Mouse (Mus musculus): ENCODE data around the gene Vmn1r163.
"Not testable (repeated sequence)": the region's sequence is repeated elsewhere in the genome, so short reads cannot be mapped to it uniquely, and the experiment has no call there.

The Vmn1r163 gene

GRCm38 (mm10) chr7:23055240-23055639, at the start of gene Vmn1r163:
Gene Vmn1r163, plus strand, starts transcription at chr7:23055540.
- DNase-seq (ENCODE audit: low spot score): not testable (repeated sequence)

- DNase-seq (ENCODE audit: low spot score): not testable (repeated sequence)
Measured at GRCm38 (mm10) chr7:23019823-23020222, 35.5 kb upstream of the Vmn1r163 start, which contains the start of gene Gm4216. Gene Gm4216, minus strand, starts transcription at chr7:23019923.

- not testable (repeated sequence) for DNase-seq (ENCODE audit: low spot score)
Measured at GRCm38 (mm10) chr7:23067356-23067755, 12.0 kb downstream of the Vmn1r163 start, which contains the start of gene Gm8720. Gene Gm8720, minus strand, starts transcription at chr7:23067456.

Measured in embryo, embryonic 10 days (tissue).